Mouse (Mus musculus) thymus, postnatal 4 days (tissue): ENCODE measurements at regions not wholly inside any gene's neighbourhood (a gene's known extent, or its start where the extent isn't known, plus 50 kb on each side); places are given as distances from the start of the nearest gene placed in this dataset.

Experiments used
- DNase-seq: peaks from one replicate; pipeline ENCODE4 v3.0.0; 2021

DNA sequence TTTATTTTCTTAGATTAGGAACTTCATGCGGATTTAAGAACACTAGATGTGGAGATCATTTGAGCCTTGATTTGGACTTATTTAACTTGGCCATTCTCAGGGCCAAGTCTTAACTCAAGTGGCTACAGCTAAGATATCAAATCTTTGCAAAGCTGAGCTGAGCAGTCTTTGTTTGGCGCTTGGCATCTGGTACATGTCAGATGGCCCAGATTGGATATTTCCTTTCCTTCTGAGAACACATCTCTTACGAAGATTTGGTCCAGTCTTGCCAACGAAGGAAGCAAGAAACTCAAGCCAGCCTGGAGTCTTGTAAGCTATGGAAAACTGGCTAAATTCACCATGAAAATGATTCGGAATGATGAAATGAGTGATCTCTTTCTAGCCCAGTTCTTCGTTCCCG is 59.1 kb upstream of the Cdc42ep3 start:
- DNase-seq: no peak

DNA sequence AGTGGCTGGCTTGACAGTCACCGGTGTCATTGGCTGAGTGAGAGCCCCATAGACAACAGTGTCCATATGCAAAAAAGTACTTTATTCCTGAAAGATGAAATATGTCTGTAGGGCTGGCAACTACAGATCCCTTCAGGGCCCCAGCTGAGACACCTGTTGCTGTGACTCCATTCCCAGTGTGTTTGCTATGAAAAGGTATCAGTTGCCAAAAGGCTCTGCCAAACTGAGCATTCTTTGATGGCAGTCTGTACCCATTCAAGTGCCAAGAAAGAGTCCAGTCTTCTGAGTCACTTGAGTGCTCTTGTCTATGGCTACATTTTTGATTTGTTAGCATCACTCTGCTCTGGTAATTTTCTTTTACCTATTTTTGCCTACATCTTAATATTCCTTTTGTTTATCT is 63.1 kb upstream of the Cdc42ep3 start:
- no peak for DNase-seq

GRCm38 (mm10) chr17:79421618-79422017 is 66.7 kb upstream of the Cdc42ep3 start:
- no peak for DNase-seq

GRCm38 (mm10) chr17:79439182-79439581 is 84.3 kb upstream of the Cdc42ep3 start:
- no peak for DNase-seq

- no peak for DNase-seq
Observed at GRCm38 (mm10) chr17:79442507-79443115, 87.7 kb upstream of the Cdc42ep3 start.

DNA sequence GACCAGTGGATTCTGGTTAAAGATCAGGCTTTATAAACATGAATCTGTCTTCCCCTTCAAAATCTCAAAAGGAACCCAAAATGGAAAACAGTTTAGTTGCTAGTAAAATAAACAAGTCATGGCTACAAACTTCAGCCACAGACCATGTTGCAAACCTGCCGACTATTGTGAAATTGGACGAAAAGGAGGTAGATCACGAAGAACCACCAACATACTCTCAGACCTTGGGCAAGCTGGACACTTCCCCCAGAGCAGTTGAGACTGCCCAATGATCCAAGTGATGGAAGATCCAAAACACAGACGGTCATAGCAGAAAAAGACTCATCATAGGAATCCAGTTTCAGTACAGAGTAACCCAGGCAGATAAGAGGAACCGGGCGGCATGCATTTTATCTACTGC is 92.3 kb upstream of the Cdc42ep3 start:
- no peak for DNase-seq

DNA sequence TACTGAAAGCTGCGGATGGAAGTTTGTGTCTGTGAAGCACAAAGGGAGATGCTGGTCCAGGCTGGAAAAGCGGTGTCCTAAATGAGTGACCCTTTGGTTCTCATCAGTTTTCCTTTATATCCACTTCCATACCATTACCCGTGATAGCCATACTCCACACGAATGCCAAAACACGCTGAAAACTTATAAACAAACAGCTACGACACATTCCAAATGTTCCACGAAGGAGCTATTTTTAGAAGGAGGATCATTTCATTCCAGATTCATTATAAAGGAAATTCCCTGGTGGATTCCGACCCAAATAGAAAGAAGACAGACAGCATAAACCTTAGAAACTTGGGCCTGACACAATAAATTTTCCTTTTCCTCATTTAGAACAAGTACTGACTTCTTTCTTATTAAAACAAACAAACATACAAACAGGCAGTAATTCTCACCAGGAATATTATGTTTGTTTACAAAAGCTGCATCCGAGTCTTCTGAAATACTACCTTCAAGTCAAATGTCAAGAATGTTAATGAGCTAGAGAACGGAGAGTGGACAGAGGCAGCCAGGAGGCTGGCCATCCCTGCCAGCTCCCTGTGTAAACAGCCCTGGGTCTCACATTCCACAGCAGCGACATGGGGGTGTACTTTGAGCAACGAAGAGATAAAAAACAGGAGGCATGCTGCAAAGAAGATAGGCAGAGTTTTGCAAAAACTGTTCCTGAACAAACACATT is 96.4 kb upstream of the Cdc42ep3 start:
- no peak for DNase-seq

GRCm38 (mm10) chr17:79453825-79454224 is 98.9 kb upstream of the Cdc42ep3 start:
- no peak for DNase-seq

- DNase-seq: no peak
Observed at GRCm38 (mm10) chr17:79454526-79454925, 99.6 kb upstream of the Cdc42ep3 start.

DNA sequence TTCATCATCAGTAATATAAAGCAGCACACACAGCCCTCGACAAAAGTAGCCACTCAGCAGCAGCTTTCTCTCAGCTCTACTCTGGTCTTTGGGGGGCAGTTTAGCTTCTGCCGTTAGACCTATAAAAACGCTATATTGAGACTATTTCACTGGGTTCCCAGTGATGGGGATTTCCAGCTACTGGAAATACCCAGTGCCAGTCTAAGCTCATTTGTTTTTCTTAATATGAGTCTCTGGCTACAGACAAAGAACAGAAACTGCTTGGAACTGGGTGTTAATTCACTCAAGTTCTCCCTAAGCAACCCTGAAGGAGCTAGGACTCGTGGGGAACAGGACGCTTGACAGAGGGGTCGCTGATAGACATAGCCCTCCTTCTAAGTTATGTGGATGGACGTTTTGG is 100.3 kb upstream of the Cdc42ep3 start:
- no peak for DNase-seq

DNA sequence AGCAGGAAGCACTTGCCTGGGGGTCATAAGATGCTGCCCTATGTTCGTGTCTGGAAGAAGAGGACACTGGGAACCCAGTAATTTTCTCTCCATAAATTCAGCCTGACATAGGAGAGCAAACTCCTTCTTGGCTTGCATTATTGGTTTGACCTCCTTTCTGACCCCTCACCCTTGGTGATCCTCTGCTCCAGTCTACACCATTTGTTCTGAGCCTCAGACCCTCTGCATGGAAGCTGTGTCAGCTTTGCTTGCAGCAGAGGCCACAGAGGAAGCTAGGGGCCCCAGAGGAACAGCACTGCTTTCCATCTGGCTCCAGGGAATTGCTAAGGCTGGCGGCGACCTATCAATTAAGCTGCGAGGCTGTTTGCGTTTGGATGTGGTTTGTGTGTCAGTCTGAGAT is 102.7 kb upstream of the Cdc42ep3 start:
- DNase-seq: no peak

GRCm38 (mm10) chr17:79461681-79462091 is 106.8 kb upstream of the Cdc42ep3 start:
- DNase-seq: no peak

DNA sequence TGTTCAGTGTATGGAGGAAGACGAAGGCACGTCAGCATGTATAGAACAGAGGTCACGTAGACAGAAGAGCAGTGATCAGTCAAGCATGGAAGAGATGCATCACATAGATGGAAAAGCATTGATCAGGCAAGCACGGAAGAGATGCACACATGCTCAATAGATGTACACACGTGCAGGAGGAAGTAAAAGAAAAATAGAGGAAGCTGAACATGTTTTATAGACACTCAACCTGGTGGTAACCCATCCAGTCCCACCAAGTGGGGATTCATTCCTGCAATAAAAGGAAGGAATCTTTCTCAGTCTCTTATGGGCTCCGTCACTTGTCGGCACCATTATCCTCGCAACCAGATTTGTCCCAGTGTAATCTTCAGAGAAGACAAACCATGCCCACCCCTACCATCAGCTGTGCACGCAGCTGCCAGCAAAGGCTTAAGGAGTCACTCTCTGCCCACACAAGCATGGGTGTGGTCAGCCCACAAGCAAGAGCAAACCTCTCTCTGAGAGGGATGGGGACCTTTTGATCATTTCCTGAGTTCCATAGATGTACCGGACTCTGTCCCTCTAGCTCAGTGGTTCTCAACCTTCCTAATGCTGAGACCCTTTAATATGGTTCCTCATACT is 108.3 kb upstream of the Cdc42ep3 start:
- DNase-seq: no peak

- no peak for DNase-seq
Observed at GRCm38 (mm10) chr17:79465666-79466065, 110.8 kb upstream of the Cdc42ep3 start.

DNA sequence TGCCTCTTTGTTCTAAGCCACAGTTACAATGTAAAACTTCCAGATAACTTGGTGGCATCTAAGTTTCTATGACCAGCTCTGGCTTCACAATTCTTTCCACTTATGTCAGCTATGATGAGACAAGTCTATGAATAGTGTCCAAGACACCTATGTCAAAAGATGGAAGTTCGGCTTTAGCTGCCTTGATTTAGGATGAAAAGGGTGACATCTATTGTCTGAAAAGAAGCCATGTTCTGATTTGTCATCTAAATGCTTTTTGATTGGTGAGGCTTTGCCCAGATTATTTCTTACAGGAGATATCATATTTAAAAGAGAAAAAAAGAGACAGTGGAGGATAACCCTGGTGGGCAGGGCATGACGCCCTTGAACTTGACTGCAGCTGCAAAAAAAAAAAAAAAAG is 116.7 kb upstream of the Cdc42ep3 start:
- DNase-seq: no peak

GRCm38 (mm10) chr17:79472106-79472995 is 117.5 kb upstream of the Cdc42ep3 start:
- no peak for DNase-seq

GRCm38 (mm10) chr17:79476671-79477070 is 121.8 kb upstream of the Cdc42ep3 start:
- no peak for DNase-seq

DNA sequence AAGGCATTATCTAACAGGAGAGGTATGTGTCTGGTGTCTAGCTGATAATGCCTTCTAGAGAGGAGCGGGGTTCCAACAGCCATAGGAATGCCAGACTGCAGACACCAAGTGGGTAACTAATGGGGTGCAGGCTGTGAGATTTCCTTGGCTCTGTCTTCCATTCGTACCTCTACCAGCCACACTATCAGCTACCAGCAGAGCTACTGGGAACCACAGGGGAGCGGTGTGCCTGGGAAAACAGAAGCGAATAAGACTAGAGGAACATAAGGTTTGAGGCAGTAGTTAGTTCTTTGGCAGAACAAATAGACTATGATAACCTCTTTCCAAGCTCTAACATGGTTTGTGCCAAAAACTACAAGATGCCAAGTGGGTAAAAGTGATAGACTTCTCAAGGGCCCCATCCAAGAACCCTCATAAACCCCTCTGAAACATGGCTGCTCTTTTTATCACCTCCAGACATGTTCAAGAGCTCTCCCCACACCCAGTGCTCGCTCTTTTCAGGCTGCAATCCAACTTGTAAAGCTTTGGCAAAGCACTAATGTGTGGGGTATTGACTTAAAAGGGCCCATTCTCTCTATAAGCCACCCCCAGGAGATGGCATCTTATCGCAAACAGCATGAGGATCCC is 126.3 kb upstream of the Cdc42ep3 start:
- DNase-seq: no peak

GRCm38 (mm10) chr17:79481936-79482335 is 127.0 kb upstream of the Cdc42ep3 start:
- DNase-seq: no peak

DNA sequence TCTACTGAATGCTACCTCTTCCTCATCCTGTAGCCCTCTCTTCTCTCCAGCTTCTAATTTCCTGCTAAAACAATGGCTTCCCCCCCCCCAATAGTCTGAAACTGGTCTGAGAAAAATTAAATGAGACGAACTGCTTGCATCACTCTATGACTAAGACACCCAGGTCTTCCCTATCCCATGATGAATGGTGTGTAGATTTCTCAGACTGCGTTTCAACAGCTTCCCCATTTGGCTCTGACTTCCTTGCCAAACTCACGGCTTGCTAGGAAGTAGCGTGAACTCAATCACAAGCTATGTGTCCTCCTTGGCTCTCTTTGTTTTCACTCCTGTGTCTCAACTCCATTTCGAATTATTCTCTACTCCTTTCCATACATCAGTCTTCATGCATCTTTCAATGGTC is 126.4 kb upstream of the Rmdn2 start:
- DNase-seq: no peak

DNA sequence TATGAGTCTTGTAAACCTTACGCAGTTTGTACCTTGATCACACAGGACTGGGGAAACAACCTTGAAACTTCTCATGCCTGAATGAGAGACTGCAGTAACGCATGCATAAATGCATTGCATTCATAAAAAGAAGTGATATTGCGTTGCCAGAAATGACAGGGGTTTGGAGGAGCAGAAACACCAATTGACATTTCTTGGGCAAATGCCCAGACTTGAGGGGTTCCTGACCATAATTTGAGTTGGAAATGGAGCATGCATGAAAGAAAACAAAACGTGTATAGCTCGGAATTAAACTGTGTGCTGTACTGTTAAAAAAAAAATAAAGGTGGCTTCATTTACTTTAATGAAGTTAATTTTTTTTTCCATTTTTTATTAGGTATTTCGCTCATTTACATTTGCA is 122.4 kb upstream of the Rmdn2 start:
- no peak for DNase-seq

GRCm38 (mm10) chr17:79497629-79498028 is 114.0 kb upstream of the Rmdn2 start:
- DNase-seq: no peak

DNA sequence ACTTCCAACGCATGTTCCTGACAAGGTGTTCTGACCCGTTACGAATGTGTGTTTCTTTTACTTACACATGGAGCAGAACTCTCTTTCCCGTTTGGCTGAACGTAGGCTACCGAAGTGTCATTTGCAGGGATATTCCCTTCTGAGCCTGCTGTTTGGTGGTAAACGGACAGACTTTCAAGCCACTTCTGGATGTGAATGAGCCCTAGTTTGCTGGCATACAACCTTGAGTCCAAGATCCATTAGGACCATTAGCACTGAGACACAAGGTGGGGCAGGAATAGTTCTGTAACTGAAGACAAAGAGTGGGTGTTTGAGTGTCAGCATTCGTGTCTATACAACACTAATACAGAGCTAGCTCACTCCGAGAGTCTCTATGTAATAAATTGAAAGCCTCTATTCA is 113.3 kb upstream of the Rmdn2 start:
- no peak for DNase-seq
